Mouse (Mus musculus) embryonic facial prominence, embryonic 11.5 days (tissue): ENCODE measurements at regions not wholly inside any gene's neighbourhood (a gene's known extent, or its start where the extent isn't known, plus 50 kb on each side); places are given as distances from the start of the nearest gene placed in this dataset.
A peak's percentile ranks its signal among the peaks of the same experiment; 100 is the strongest.

ENCODE experiments used
- ATAC-seq: fragments of 200-750 bp; cut with Nextera tagmentation; replicated peaks from 2 replicates; pipeline ENCODE4 v1.8.0; 2017; ENCODE audit warnings: low read depth; ENCODE audit not compliant: insufficient number of reproducible peaks, low FRiP score, low TSS enrichment
- DNase-seq: peaks from one replicate; pipeline ENCODE4 v3.0.0-alpha.2; 2015; ENCODE audit warnings: low spot score
- H3K27ac ChIP-seq: fragments of 300-500 bp; sonication (generic); replicated peaks from 2 replicates; pipeline ENCODE4 v1.5.1; 2014; ENCODE audit warnings: mild to moderate bottlenecking, low read depth, low read length, control low read depth
- H3K27me3 ChIP-seq: fragments of 300-500 bp; sonication (generic); 2 replicates; pipeline ENCODE4 v1.6.1; 2014; ENCODE audit warnings: mild to moderate bottlenecking, low read length, moderate library complexity, mixed read lengths; ENCODE audit not compliant: control insufficient read depth, insufficient read depth
- H3K36me3 ChIP-seq: fragments of 300-500 bp; sonication (generic); replicated peaks from 2 replicates; pipeline ENCODE4 v1.6.1; 2014; ENCODE audit warnings: low read depth, mild to moderate bottlenecking, low read length, moderate library complexity, mixed read lengths; ENCODE audit not compliant: control insufficient read depth, insufficient read depth
- H3K4me1 ChIP-seq: fragments of 300-500 bp; sonication (generic); 2 replicates; pipeline ENCODE4 v1.6.1; 2014; ENCODE audit warnings: low read length, mixed read lengths; ENCODE audit not compliant: control insufficient read depth, insufficient read depth
- H3K4me2 ChIP-seq: fragments of 300-500 bp; sonication (generic); 2 replicates; pipeline ENCODE4 v1.6.1; 2014; ENCODE audit warnings: low read depth, mild to moderate bottlenecking, control low read depth, low read length, moderate library complexity
- H3K4me3 ChIP-seq: fragments of 300-500 bp; sonication (generic); 2 replicates; pipeline ENCODE4 v1.5.1; 2014; ENCODE audit warnings: low read depth, low read length, control low read depth
- H3K9ac ChIP-seq: fragments of 300-500 bp; sonication (generic); replicated peaks from 2 replicates; pipeline ENCODE4 v1.6.1; 2014; ENCODE audit warnings: mild to moderate bottlenecking, control low read depth, low read length
- H3K9me3 ChIP-seq: fragments of 300-500 bp; sonication (generic); replicated peaks from 2 replicates; pipeline ENCODE4 v1.6.1; 2016; ENCODE audit warnings: mild to moderate bottlenecking, low read length, inconsistent platforms, mixed read lengths; ENCODE audit not compliant: control insufficient read depth
- WGBS: fragments of 180-500 bp; shearing (Covaris S2); extraction: QIAGEN DNeasy Blood & Tissue Kit; methylation state at CpG from one replicate; pipeline ENCODE4 v1.1.7; 2014; 5-methylcytosine and 5-hydroxymethylcytosine counted together

DNA sequence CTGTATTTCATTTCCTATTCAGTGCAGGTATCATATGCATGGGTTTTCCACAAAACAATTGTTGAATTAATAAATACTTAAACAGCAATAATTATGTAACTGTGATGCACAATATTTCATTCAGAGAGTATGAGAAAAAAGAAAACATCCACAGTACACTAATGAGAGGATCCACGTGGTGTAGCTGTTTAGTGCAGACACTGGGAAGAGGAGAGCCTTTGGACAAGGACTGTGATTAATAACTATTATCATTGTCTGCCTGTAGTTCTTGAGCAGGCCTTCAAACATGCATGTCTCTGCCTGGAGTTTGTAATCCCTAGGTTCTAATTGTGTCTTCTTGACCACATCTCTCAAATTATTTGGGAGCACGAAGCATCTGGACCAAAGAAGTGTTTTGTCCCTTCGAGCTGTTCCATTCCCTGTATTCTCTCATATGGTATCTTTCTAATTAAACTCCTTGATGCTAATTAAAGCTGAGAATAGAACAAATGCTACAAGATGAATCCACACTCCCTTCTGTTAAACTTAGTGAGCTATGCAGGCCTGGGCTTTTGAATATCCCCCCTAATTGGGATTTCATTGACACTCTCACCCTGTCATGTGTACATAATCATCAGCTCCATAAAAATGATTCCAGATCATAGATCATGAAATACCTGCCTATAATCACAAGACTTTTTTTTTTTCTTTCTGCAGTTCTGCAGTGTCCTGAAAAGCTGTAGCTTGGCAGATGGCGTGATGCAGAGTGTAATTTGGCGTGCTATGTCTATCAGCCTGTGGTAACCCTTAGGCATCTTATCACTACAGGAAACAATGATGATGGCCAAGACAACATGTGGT is 1208.9 kb upstream of the G6pd2 start:
- H3K4me2 ChIP-seq, result no peak overlapping the region
- DNase-seq, result no peak
- 67% methylated on average over 5 of the region's 5 CpGs for WGBS
- no peaks in the 10 kb centered on the region for H3K36me3 ChIP-seq
- no peaks in the 10 kb centered on the region for H3K4me1 ChIP-seq
- no peak overlapping the region for H3K4me3 ChIP-seq
- H3K27me3 ChIP-seq, result no peaks in the 10 kb centered on the region
- no peak overlapping the region for H3K27ac ChIP-seq
- H3K9me3 ChIP-seq, result no peaks in the 10 kb centered on the region
- peak; percentile 65; the same call in 1 of the 2 replicates for ATAC-seq
- H3K9ac ChIP-seq, result no peak overlapping the region

DNA sequence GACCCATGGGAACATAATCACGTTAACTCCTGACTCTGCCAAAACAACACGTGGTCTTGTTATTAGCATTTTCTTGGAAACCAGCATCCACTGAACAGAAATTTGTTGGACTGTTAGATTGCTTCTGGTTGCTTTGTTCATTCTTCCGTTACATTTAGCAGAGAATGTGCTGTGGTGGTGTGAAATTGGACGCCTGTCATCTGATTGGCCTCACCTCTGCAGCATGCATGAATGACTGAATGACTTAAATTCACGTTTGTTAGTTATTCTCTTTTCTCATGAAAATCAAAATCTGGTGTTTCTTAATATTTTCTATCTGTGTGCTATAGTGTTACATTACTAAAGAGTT is 1208.3 kb upstream of the G6pd2 start:
- H3K4me1 ChIP-seq, result no peaks in the 10 kb centered on the region
- H3K9ac ChIP-seq, result no peak overlapping the region
- no peaks in the 10 kb centered on the region for H3K9me3 ChIP-seq
- no peak overlapping the region for H3K4me3 ChIP-seq
- no peaks in the 10 kb centered on the region for H3K36me3 ChIP-seq
- no peaks in the 10 kb centered on the region for H3K27me3 ChIP-seq
- H3K4me2 ChIP-seq, result no peak overlapping the region
- ATAC-seq, result no peak
- WGBS, result 61% methylated on average over 5 of the region's 5 CpGs
- no peak overlapping the region for H3K27ac ChIP-seq
- no peak for DNase-seq

DNA sequence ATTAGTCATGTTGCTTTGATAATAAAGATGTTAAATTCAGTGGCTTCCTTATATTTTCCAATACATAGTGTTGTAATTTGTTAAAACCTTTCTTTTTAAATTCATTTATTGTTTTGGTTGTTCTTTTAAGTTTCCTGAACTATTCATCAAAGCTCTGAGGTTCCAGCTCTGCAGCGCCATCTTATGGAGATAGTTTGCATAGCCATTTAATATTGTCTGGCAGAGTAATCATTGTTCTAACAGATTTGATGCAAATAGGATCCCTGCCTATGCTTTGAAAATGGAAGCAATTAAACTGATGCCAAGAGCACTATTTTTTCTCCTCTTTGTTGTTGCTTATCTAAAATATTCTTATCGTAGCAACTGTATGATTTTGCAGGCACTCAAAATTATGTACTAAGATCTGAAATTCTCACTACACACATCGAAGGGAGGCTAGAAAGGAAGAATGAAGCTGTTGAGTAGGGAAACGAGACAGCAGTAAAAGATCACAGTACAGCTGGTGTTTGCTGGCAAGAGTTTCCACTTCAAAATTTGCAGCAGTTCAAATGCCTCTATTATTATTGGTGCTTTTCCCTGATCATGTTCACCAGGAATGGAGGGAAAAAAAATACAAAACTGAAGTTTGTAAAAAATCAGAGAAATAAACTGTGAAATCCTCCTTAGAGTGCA is 1199.5 kb upstream of the G6pd2 start:
- no peaks in the 10 kb centered on the region for H3K36me3 ChIP-seq
- H3K4me3 ChIP-seq, result no peak overlapping the region
- H3K4me2 ChIP-seq, result no peak overlapping the region
- 42% methylated on average over 4 of the region's 4 CpGs for WGBS
- no peaks in the 10 kb centered on the region for H3K9me3 ChIP-seq
- no peak overlapping the region for H3K9ac ChIP-seq
- DNase-seq (peak; percentile 51), ATAC-seq (no peak)
- no peaks in the 10 kb centered on the region for H3K27me3 ChIP-seq
- H3K4me1 ChIP-seq, result no peaks in the 10 kb centered on the region
- no peak overlapping the region for H3K27ac ChIP-seq
